Mouse (Mus musculus) stomach, postnatal 0 days (tissue): ENCODE results near the gene Rasgef1c.

Source experiments
- CTCF ChIP-seq: IDR thresholded peaks from 2 replicates; pipeline ENCODE4 v1.5.1; 2016; ENCODE audit warnings: antibody characterized with exemption, low read depth, mild to moderate bottlenecking, moderate library complexity
- EP300 ChIP-seq: optimal IDR thresholded peaks from 2 replicates; pipeline ENCODE3; 2016; ENCODE audit warnings: antibody characterized with exemption

DNA sequence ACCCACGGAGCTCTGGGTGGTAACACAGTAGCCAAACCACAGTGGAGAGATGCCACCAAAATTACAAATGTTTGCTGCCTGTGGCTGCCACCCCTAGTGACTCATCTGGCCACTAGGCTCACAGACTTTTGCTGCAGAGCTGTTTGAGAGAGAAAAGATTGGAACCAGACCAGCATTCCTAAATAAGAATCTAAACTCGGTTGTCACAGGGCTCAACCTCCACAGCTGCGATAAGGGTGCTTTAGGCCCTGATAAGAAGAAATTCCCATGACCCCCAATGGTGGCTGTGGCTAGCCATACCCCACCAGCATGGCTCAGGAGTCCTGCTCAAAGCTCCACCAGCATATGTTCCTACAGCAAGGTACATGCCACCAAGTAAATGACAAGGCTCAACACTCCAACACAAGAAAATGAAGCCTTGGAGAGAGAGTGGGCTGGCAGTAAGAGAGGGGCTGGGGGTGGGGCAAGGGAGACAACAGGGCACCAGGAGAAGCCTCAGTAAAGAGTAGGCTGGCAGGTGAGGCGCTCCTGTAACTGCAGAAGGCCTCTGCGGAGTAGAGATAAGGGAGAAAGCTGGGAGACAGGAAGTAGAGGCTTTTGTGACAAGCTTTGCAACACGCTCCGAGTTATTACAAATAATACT, 79.8 kb downstream of the Rasgef1c start:
- TF ChIP-seq EP300 = no peak
- no peak for TF ChIP-seq CTCF
